ENCODE assay signal across 8 mouse cellular contexts in genomic region chr15:78876258-78876696, GRCm38 (mm10). TPM values are rescaled to one million over a fixed set of nuclear protein-coding genes. Genes with fewer than 3 reads are reported as not detected.
DNase-seq lines count a peak whose midpoint lies in the region; ATAC-seq lines count a peak whose summit lies in the region.

No protein-coding gene starts in this region.

- H3K27ac ChIP-seq in hindbrain, embryonic 16.5 days (ENCODE audit: low read depth, low read length) = peak overlapping the region; percentile 96

- H3K9me3 ChIP-seq in hindbrain, embryonic 16.5 days (ENCODE audit: control insufficient read depth, low read length) = no peaks in the 10 kb centered on the region

- peak overlapping the region; percentile 62 for H3K4me3 ChIP-seq in hindbrain, embryonic 16.5 days (ENCODE audit: low read length)

- H3K9ac ChIP-seq in hindbrain, embryonic 16.5 days (ENCODE audit: low read depth, low read length) = peak overlapping the region; percentile 75

- DNase-seq in ZHBTc4 (ENCODE audit: low read depth, low spot score) = peak; percentile 89
- peak; percentile 69 to 80 for DNase-seq in frontal cortex, postnatal 36 days (ENCODE audit: low spot score in 2 of 2)
- DNase-seq in left cerebral cortex, adult 18-20 months (ENCODE audit: low spot score in 2 of 2) = peak; percentile 71 to 82
- peak; percentile 94 for DNase-seq in lung, postnatal 36 days
- DNase-seq in retina, embryonic 14.5 days (ENCODE audit: low spot score) = peak; percentile 87
- peak; percentile 82 to 86 for DNase-seq in urinary bladder, adult 18-20 months (ENCODE audit: low spot score in 2 of 2)

- no peaks in the 10 kb centered on the region for H3K27me3 ChIP-seq in hindbrain, embryonic 16.5 days (replicated peaks; ENCODE audit: control insufficient read depth, insufficient read depth, low read length)

- ATAC-seq in common myeloid progenitor, adult 5-6 weeks (replicated peaks; ENCODE audit: low read depth, poor library complexity, severe bottlenecking) = peak; percentile 64
- ATAC-seq in hindbrain, embryonic 16.5 days = peak; percentile 47

- WGBS in hindbrain, embryonic 16.5 days = 4% methylated on average over 17 of the region's 17 CpGs

- H3K4me2 ChIP-seq in hindbrain, embryonic 16.5 days (ENCODE audit: low read length) = peak overlapping the region; percentile 66

- H3K4me1 ChIP-seq in hindbrain, embryonic 16.5 days (ENCODE audit: control insufficient read depth, insufficient read depth, low read depth, low read length) = peaks cover 21% of the 10 kb centered on the region

- peaks cover 3% of the 10 kb centered on the region; the same call in 1 of the 2 replicates for H3K36me3 ChIP-seq in hindbrain, embryonic 16.5 days (ENCODE audit: control insufficient read depth, insufficient read depth, low read length)

RNA-seq across cellular contexts. Expression of gene Gga1, which starts 0.7 kb away (rescaled TPM):
- 9.3 and 19.5 TPM in 2 replicates for total RNA-seq in common myeloid progenitor, adult 5-6 weeks (2017)
- 46.1 and 51.8 TPM in 2 replicates for polyA plus RNA-seq in hindbrain, embryonic 16.5 days (2015; fragmentation: Nextera tagmentation; extraction: Ambion mirVana)
- total RNA-seq in left cerebral cortex, adult 18-20 months (2021) = 10 to 100 TPM; 64.6 to 67.2 TPM

RNA-seq across cellular contexts. Expression of gene Lgals2, which starts 20.9 kb away (rescaled TPM):
- not detected in 2 replicates for total RNA-seq in common myeloid progenitor, adult 5-6 weeks (2017)
- polyA plus RNA-seq in hindbrain, embryonic 16.5 days (2015; fragmentation: Nextera tagmentation; extraction: Ambion mirVana) = not detected in 2 replicates
- total RNA-seq in left cerebral cortex, adult 18-20 months (2021) = not detected

RNA-seq across cellular contexts. Expression of gene Gm49510, which starts 23.2 kb away (rescaled TPM):
- total RNA-seq in common myeloid progenitor, adult 5-6 weeks (2017) = 2.7 TPM in 1 of 2 replicates, not detected in the other
- polyA plus RNA-seq in hindbrain, embryonic 16.5 days (2015; fragmentation: Nextera tagmentation; extraction: Ambion mirVana) = 0.11 TPM in 1 of 2 replicates, not detected in the other
- under 1 TPM in 1 of 2 experiments, not detected in 1; 0.52 TPM for total RNA-seq in left cerebral cortex, adult 18-20 months (2021)

RNA-seq across cellular contexts. Expression of gene Sh3bp1, which starts 23.3 kb away (rescaled TPM):
- 17.4 and 33.3 TPM in 2 replicates for total RNA-seq in common myeloid progenitor, adult 5-6 weeks (2017)
- 4.5 and 6.7 TPM in 2 replicates for polyA plus RNA-seq in hindbrain, embryonic 16.5 days (2015; fragmentation: Nextera tagmentation; extraction: Ambion mirVana)
- total RNA-seq in left cerebral cortex, adult 18-20 months (2021) = 10 to 100 TPM; 33.8 to 39.9 TPM

RNA-seq across cellular contexts. Expression of gene Cdc42ep1, which starts 33.9 kb away (rescaled TPM):
- not detected in 2 replicates for total RNA-seq in common myeloid progenitor, adult 5-6 weeks (2017)
- 15.9 and 17.5 TPM in 2 replicates for polyA plus RNA-seq in hindbrain, embryonic 16.5 days (2015; fragmentation: Nextera tagmentation; extraction: Ambion mirVana)
- total RNA-seq in left cerebral cortex, adult 18-20 months (2021) = 10 to 100 TPM; 15.3 to 16.3 TPM

Comparison
In these comparisons a context has a peak if more than half of its experiments do, and no peak if none do; other contexts are left out.
1. Peak in every context shown above with its lines: DNase-seq, ATAC-seq, H3K4me3 ChIP-seq and H3K27ac ChIP-seq.